Mouse (Mus musculus) ES-Bruce4 (cell line): ENCODE data around the gene Mapk8ip1.

Experiments
- CTCF ChIP-seq: IDR thresholded peaks from one replicate; pipeline ENCODE4 v1.8.1; 2011; ENCODE audit warnings: low read depth, low read length
- EP300 ChIP-seq: IDR thresholded peaks from 2 replicates; pipeline ENCODE4 v1.6.1; 2011; ENCODE audit warnings: low read depth, low read length; ENCODE audit not compliant: insufficient read depth

- TF ChIP-seq CTCF = no peak
- TF ChIP-seq EP300 = no peak
Measured at GRCm38 (mm10) chr2:92423702-92424461, 22.8 kb upstream of the Mapk8ip1 start.
